Mouse (Mus musculus) small intestine, adult 2 months (tissue): ENCODE data around the gene Mthfd1l.

Source experiments
- CTCF ChIP-seq: fragments of 200-500 bp; IDR thresholded peaks from 2 replicates; pipeline ENCODE4 v1.5.1; 2012; ENCODE audit warnings: low read depth, mild to moderate bottlenecking, control low read depth, inconsistent platforms, low read length, moderate library complexity, mixed read lengths; ENCODE audit not compliant: insufficient replicate concordance, insufficient read length; ENCODE audit errors: extremely low read depth
- POLR2A ChIP-seq: fragments of 200-500 bp; IDR thresholded peaks from 2 replicates; pipeline ENCODE4 v1.6.1; 2012; ENCODE audit warnings: low read depth, mild to moderate bottlenecking, control low read depth, inconsistent platforms, low read length, moderate library complexity

DNA sequence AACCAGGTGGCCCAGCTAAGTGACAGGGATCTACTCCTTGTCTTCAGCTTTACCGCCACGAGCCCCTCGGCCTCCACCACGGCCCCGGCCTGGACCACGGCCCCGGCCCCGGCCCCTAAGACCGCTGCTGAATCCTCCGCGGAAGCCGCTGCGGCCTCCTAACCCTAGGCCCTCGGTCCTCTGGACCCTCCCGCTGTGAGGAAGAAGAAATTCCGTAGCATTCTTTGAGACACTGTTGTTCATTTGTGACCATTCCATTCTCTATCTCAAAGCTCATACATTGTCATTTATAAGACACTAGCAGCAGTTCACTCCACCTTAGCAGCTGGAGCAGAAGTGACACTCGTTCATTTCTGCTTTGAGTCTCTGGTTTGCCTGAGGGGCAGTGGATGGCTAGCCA is 26.0 kb upstream of the Mthfd1l start:
- TF ChIP-seq CTCF = no peak
- TF ChIP-seq POLR2A = no peak
